Mouse (Mus musculus): ENCODE data around the gene Megf6. TPM values are rescaled to one million over a fixed set of nuclear protein-coding genes. Genes with fewer than 3 reads are reported as not detected.

The Megf6 gene
- total and polyA plus RNA-seq, 3 experiments, result not detected

DNA sequence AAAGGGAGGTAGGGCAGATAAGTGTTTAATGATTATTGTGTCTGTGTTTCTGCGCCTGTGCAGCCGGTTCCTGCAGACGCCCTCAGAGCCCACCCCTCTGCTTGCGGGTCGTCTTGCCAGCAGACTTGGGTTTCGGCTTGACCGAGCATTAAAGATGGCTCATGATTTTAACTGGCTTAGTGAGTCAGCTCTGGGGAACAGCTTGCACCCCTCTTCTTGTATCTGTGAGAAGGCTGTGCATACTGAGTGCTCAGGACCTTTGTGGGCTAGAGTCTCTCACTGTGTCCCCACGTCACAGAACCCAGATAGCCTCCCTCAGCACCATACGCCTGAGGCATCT lies 54.4 kb downstream of the Megf6 start:
- Histone ChIP-seq H3K36me3 (replicated peaks in 1 of 2; ENCODE audit: control insufficient read depth in 1 of 2, insufficient read depth in 1 of 2, low read length in 1 of 2) (no peaks in the 10 kb centered on the region), H3K4me2 (ENCODE audit: insufficient read depth, low read depth, poor library complexity, severe bottlenecking) (no peak overlapping the region), H3K79me2 (replicated peaks; ENCODE audit: control insufficient read depth, extremely low read depth, insufficient read depth, poor library complexity, severe bottlenecking) (no peaks in the 10 kb centered on the region), H3K9me3 (replicated peaks; ENCODE audit: low read length) (peaks cover 89% of the 10 kb centered on the region), H3K9ac (ENCODE audit: insufficient read depth, low read depth) (no peak overlapping the region), H3K4me1 (ENCODE audit: control insufficient read depth in 1 of 2, insufficient read depth in 2 of 2) (no peaks in the 10 kb centered on the region), H3K4me3 (replicated peaks in 1 of 3; ENCODE audit: low read depth in 2 of 3, low read length in 2 of 3, poor library complexity in 1 of 3) (no peak overlapping the region), H3K27me3 (replicated peaks) (no peaks in the 10 kb centered on the region), H3K27ac (ENCODE audit: insufficient read depth, low read depth) (no peak overlapping the region)
- TF ChIP-seq RCOR1 (conservative IDR thresholded peaks at IDR 0.05; ENCODE audit: low read depth, low read length) (no peak), USF1 (IDR thresholded peaks at IDR 0.05; ENCODE audit: low read depth, low read length) (no peak), CHD1 (IDR thresholded peaks at IDR 0.05; ENCODE audit: low read depth, low read length) (no peak), MXI1 (IDR thresholded peaks at IDR 0.05; ENCODE audit: low read depth, low read length) (no peak), SMC3 (IDR thresholded peaks at IDR 0.05; ENCODE audit: low read depth, low read length) (no peak), ZKSCAN1 (IDR thresholded peaks at IDR 0.05; ENCODE audit: borderline replicate concordance, low read depth, low read length) (no peak), UBTF (IDR thresholded peaks at IDR 0.05; ENCODE audit: low read depth, low read length) (no peak), POLR2AphosphoS2 (IDR thresholded peaks at IDR 0.05; ENCODE audit: low read depth, low read length) (no peak), HCFC1 (IDR thresholded peaks at IDR 0.05; ENCODE audit: low read depth, low read length) (no peak), RAD21 (IDR thresholded peaks at IDR 0.05; ENCODE audit: low read depth, low read length) (no peak), CTCF (conservative IDR thresholded peaks at IDR 0.05 in 1 of 2, IDR thresholded peaks at IDR 0.05 in 1 of 2; ENCODE audit: low read depth in 2 of 2, low read length in 2 of 2) (no peak), TCF12 (IDR thresholded peaks at IDR 0.05; ENCODE audit: low read depth, low read length) (no peak), ZMIZ1 (IDR thresholded peaks at IDR 0.05; ENCODE audit: low read depth, low read length) (no peak), ETS1 (conservative IDR thresholded peaks at IDR 0.05; ENCODE audit: low read depth, low read length) (no peak), CHD2 (IDR thresholded peaks at IDR 0.05; ENCODE audit: low read length) (no peak), KAT2A (IDR thresholded peaks at IDR 0.05; ENCODE audit: insufficient replicate concordance, low read length) (no peak), JUN (IDR thresholded peaks at IDR 0.05; ENCODE audit: insufficient read depth, low read depth, low read length) (no peak), NELFE (IDR thresholded peaks at IDR 0.05; ENCODE audit: low read depth, low read length) (no peak)
- DNase-seq (ENCODE audit: extremely low read depth), result no peak
- in situ Hi-C loops (cut with MboI; ENCODE audit: low pct_ligation_motif_present, low pct_unique_long_range_greater_than_20kb, low sequenced_read_pairs) (loop anchor here (25.0 kb wide), 1 partner anchor 587 kb away; no protein-coding TSS in a partner anchor), dilution Hi-C loops (cut with MboI; ENCODE audit: extremely low pct_ligation_motif_present, extremely low pct_unique_long_range_greater_than_20kb, low sequenced_read_pairs) (no loop called here)

GRCm38 (mm10) chr4:154226678-154227077 lies 56.1 kb downstream of the Megf6 start:
- DNase-seq (ENCODE audit: extremely low read depth), result no peak
- H3K4me2 ChIP-seq (ENCODE audit: insufficient read depth, low read depth, poor library complexity, severe bottlenecking), result no peak overlapping the region
- H3K4me1 ChIP-seq (ENCODE audit: control insufficient read depth in 1 of 2, insufficient read depth in 2 of 2), result no peaks in the 10 kb centered on the region
- TF ChIP-seq MEF2A (IDR thresholded peaks at IDR 0.05; ENCODE audit: borderline replicate concordance, low read depth, low read length) (no peak), ZC3H11A (IDR thresholded peaks at IDR 0.05; ENCODE audit: low read depth, low read length) (no peak), SMC3 (IDR thresholded peaks at IDR 0.05; ENCODE audit: low read depth, low read length) (no peak), UBTF (IDR thresholded peaks at IDR 0.05; ENCODE audit: low read depth, low read length) (no peak), ELF1 (IDR thresholded peaks at IDR 0.05; ENCODE audit: low read depth, low read length) (no peak), TBP (conservative IDR thresholded peaks at IDR 0.05; ENCODE audit: low read depth, low read length) (no peak), RCOR1 (conservative IDR thresholded peaks at IDR 0.05; ENCODE audit: low read depth, low read length) (no peak), SIN3A (IDR thresholded peaks at IDR 0.05; ENCODE audit: low read length) (no peak), NELFE (IDR thresholded peaks at IDR 0.05; ENCODE audit: low read depth, low read length) (no peak), GABPA (IDR thresholded peaks at IDR 0.05; ENCODE audit: insufficient replicate concordance, low read depth, low read length) (no peak), ZMIZ1 (IDR thresholded peaks at IDR 0.05; ENCODE audit: low read depth, low read length) (no peak), JUN (IDR thresholded peaks at IDR 0.05; ENCODE audit: insufficient read depth, low read depth, low read length) (no peak), RAD21 (IDR thresholded peaks at IDR 0.05; ENCODE audit: low read depth, low read length) (no peak), CTCF (conservative IDR thresholded peaks at IDR 0.05 in 1 of 2, IDR thresholded peaks at IDR 0.05 in 1 of 2; ENCODE audit: low read depth in 2 of 2, low read length in 2 of 2) (no peak), CHD2 (IDR thresholded peaks at IDR 0.05; ENCODE audit: low read length) (no peak), MAZ (IDR thresholded peaks at IDR 0.05; ENCODE audit: low read depth, low read length) (no peak), MYC (IDR thresholded peaks at IDR 0.05; ENCODE audit: low read depth, low read length) (no peak), ZNF384 (IDR thresholded peaks at IDR 0.05; ENCODE audit: low read depth, low read length) (no peak)
- H3K27ac ChIP-seq (ENCODE audit: insufficient read depth, low read depth), result no peak overlapping the region
- H3K4me3 ChIP-seq (replicated peaks in 1 of 3; ENCODE audit: low read depth in 2 of 3, low read length in 2 of 3, poor library complexity in 1 of 3), result no peak overlapping the region
- no peaks in the 10 kb centered on the region for H3K79me2 ChIP-seq (replicated peaks; ENCODE audit: control insufficient read depth, extremely low read depth, insufficient read depth, poor library complexity, severe bottlenecking)
- dilution Hi-C loops (cut with MboI; ENCODE audit: extremely low pct_ligation_motif_present, extremely low pct_unique_long_range_greater_than_20kb, low sequenced_read_pairs), result no loop called here
- in situ Hi-C loops (cut with MboI; ENCODE audit: low pct_ligation_motif_present, low pct_unique_long_range_greater_than_20kb, low sequenced_read_pairs), result no loop called here
- H3K9ac ChIP-seq (ENCODE audit: insufficient read depth, low read depth), result no peak overlapping the region
- H3K27me3 ChIP-seq (replicated peaks), result no peaks in the 10 kb centered on the region
- H3K36me3 ChIP-seq (replicated peaks in 1 of 2; ENCODE audit: control insufficient read depth in 1 of 2, insufficient read depth in 1 of 2, low read length in 1 of 2), result no peaks in the 10 kb centered on the region
- H3K9me3 ChIP-seq (replicated peaks; ENCODE audit: low read length), result peaks cover 98% of the 10 kb centered on the region

All from CH12.LX (cell line).